Comparison of ENCODE assay signal across 13 mouse cellular contexts in genomic region chr4:53462505-53463251, GRCm38 (mm10). TPM values are rescaled to one million over a fixed set of nuclear protein-coding genes. Genes with fewer than 3 reads are reported as not detected.
DNase-seq lines count a peak whose midpoint lies in the region; ATAC-seq and TF ChIP-seq lines count a peak whose summit lies in the region.
"Had no signal": no experiment of that assay in that cellular context is flagged by ENCODE, and none has a peak within 500 bp of the region (broad histone marks: within the 10 kb centered on the region; RNA-seq: fewer than 3 reads in every experiment).

No protein-coding gene starts in this region.

- no peak overlapping the region for H3K4me3 ChIP-seq in heart, embryonic 11.5 days (ENCODE audit: low read depth, low read length)
- H3K4me3 ChIP-seq in layer of hippocampus, adult 2 months: no peak overlapping the region
- H3K4me3 ChIP-seq in E14TG2a.4 (replicated peaks; ENCODE audit: low read length): peak overlapping the region; percentile 37
- no peak overlapping the region for H3K4me3 ChIP-seq in hindbrain, embryonic 13.5 days
- H3K4me3 ChIP-seq: embryonic facial prominence, embryonic 12.5 days; hindbrain, embryonic 15.5 days; liver, embryonic 13.5 days had no signal

- H3K4me1 ChIP-seq in heart, embryonic 11.5 days (ENCODE audit: control insufficient read depth, insufficient read depth, low read length): peaks cover 9% of the 10 kb centered on the region
- peaks cover 64% of the 10 kb centered on the region for H3K4me1 ChIP-seq in E14TG2a.4 (replicated peaks; ENCODE audit: low read depth, low read length)
- 0 out of 2 replicates have a peak, but pooled peaks cover 3% of the 10 kb centered on the region for H3K4me1 ChIP-seq in hindbrain, embryonic 13.5 days (replicated peaks)
- H3K4me1 ChIP-seq: embryonic facial prominence, embryonic 12.5 days; hindbrain, embryonic 15.5 days had no signal

- H3K27ac ChIP-seq in heart, embryonic 11.5 days (ENCODE audit: low read depth, low read length): no peak overlapping the region
- peak overlapping the region; percentile 14; the same call in 1 of the 2 replicates for H3K27ac ChIP-seq in layer of hippocampus, adult 2 months
- H3K27ac ChIP-seq in hindbrain, embryonic 13.5 days: no peak overlapping the region
- H3K27ac ChIP-seq: embryonic facial prominence, embryonic 12.5 days; hindbrain, embryonic 15.5 days; liver, embryonic 13.5 days had no signal

- no peak for TF ChIP-seq CTCF in layer of hippocampus, adult 2 months (conservative IDR thresholded peaks at IDR 0.05)
- TF ChIP-seq CTCF in E14TG2a.4 (conservative IDR thresholded peaks at IDR 0.05; ENCODE audit: low read length): peak; percentile 11; the same call in 1 of the 2 replicates

- DNase-seq in heart, adult 18-20 months: no peak
- no peak for DNase-seq in layer of hippocampus, adult 2 months (ENCODE audit: low spot score in 2 of 2)
- no peak for DNase-seq in layer of hippocampus, adult 11-12 months (ENCODE audit: low spot score)
- DNase-seq in R1 (ENCODE audit: low read depth, low spot score): peak; percentile 74
- DNase-seq: gastrocnemius, postnatal 36 days; kidney, postnatal 10 days; liver, embryonic 13.5 days had no signal

- no peaks in the 10 kb centered on the region for H3K9me3 ChIP-seq in heart, embryonic 11.5 days (replicated peaks; ENCODE audit: control insufficient read depth, low read length)
- no peaks in the 10 kb centered on the region for H3K9me3 ChIP-seq in E14TG2a.4 (ENCODE audit: low read length)
- no peaks in the 10 kb centered on the region for H3K9me3 ChIP-seq in hindbrain, embryonic 13.5 days
- H3K9me3 ChIP-seq: embryonic facial prominence, embryonic 12.5 days; hindbrain, embryonic 15.5 days; liver, embryonic 13.5 days had no signal

- no peak overlapping the region for H3K9ac ChIP-seq in heart, embryonic 11.5 days (ENCODE audit: low read depth, low read length)
- H3K9ac ChIP-seq in hindbrain, embryonic 13.5 days: no peak overlapping the region
- H3K9ac ChIP-seq: embryonic facial prominence, embryonic 12.5 days; hindbrain, embryonic 15.5 days; liver, embryonic 13.5 days had no signal

- H3K4me2 ChIP-seq in heart, embryonic 11.5 days: peak overlapping the region; percentile 44
- no peak overlapping the region for H3K4me2 ChIP-seq in hindbrain, embryonic 13.5 days
- H3K4me2 ChIP-seq: embryonic facial prominence, embryonic 12.5 days; hindbrain, embryonic 15.5 days; liver, embryonic 13.5 days; midbrain, embryonic 11.5 days had no signal

- H3K36me3 ChIP-seq in heart, embryonic 11.5 days (ENCODE audit: control insufficient read depth, insufficient read depth, low read length): no peaks in the 10 kb centered on the region
- H3K36me3 ChIP-seq in E14TG2a.4 (ENCODE audit: insufficient read depth, low read length): no peaks in the 10 kb centered on the region
- H3K36me3 ChIP-seq in hindbrain, embryonic 13.5 days: no peaks in the 10 kb centered on the region
- H3K36me3 ChIP-seq: embryonic facial prominence, embryonic 12.5 days; hindbrain, embryonic 15.5 days; liver, embryonic 13.5 days had no signal

- 64% methylated on average over 18 of the region's 18 CpGs for WGBS in heart, embryonic 11.5 days (ENCODE audit: insufficient replicate concordance)
- 90% methylated on average over 18 of the region's 18 CpGs for WGBS in hindbrain, embryonic 13.5 days

- ATAC-seq in heart, embryonic 11.5 days (replicated peaks; ENCODE audit: insufficient number of reproducible peaks, low FRiP score, low TSS enrichment): peak; percentile 49
- no peak for ATAC-seq in hindbrain, embryonic 13.5 days (ENCODE audit: low FRiP score)

- no peaks in the 10 kb centered on the region for H3K27me3 ChIP-seq in heart, embryonic 11.5 days (ENCODE audit: control insufficient read depth, insufficient read depth, low read length)
- H3K27me3 ChIP-seq in E14TG2a.4 (ENCODE audit: insufficient read depth, low read length): no peaks in the 10 kb centered on the region
- H3K27me3 ChIP-seq in hindbrain, embryonic 13.5 days: no peaks in the 10 kb centered on the region
- H3K27me3 ChIP-seq: embryonic facial prominence, embryonic 12.5 days; hindbrain, embryonic 15.5 days; liver, embryonic 13.5 days had no signal

RNA-seq across cellular contexts. Expression of gene Slc44a1, which starts 22.5 kb away (rescaled TPM):
- 19.5 and 25.5 TPM in 2 replicates for polyA plus RNA-seq in heart, embryonic 11.5 days (2014; fragmentation: Nextera tagmentation; extraction: Ambion mirVana)
- 10 to 100 TPM; 29.2 to 30.6 TPM for total RNA-seq in heart, adult 18-20 months (2021)
- 10 to 100 TPM; 75.0 to 78.4 TPM for total RNA-seq in layer of hippocampus, adult 2 months (2021)
- 8.8 and 9.8 TPM in 2 replicates for polyA plus RNA-seq in hindbrain, embryonic 13.5 days (2015; fragmentation: Nextera tagmentation; extraction: Ambion mirVana)
